Mouse (Mus musculus) intestine, embryonic 14.5 days (tissue): ENCODE measurements around the gene Cpox. TPM values are rescaled to one million over a fixed set of nuclear protein-coding genes. Genes with fewer than 3 reads are reported as not detected.

Experiments
- ATAC-seq: fragments of 200-750 bp; cut with Nextera tagmentation; replicated peaks from 2 replicates; pipeline ENCODE4 v1.8.0; 2017; ENCODE audit warnings: low read depth, moderate number of reproducible peaks, moderate TSS enrichment, moderate library complexity; ENCODE audit not compliant: low FRiP score, low TSS enrichment
- DNase-seq: peaks from one replicate; pipeline ENCODE4 v3.0.0-alpha.2; 2018; ENCODE audit warnings: low spot score
- H3K27ac ChIP-seq: fragments of 300-500 bp; sonication (generic); 2 replicates; pipeline ENCODE4 v1.5.1; 2014; ENCODE audit warnings: low read depth, mild to moderate bottlenecking, control low read depth
- H3K27me3 ChIP-seq: fragments of 300-500 bp; sonication (generic); replicated peaks from 2 replicates; pipeline ENCODE4 v1.6.1; 2014; ENCODE audit warnings: low read length, control low read depth; ENCODE audit not compliant: control insufficient read depth, insufficient read depth
- H3K36me3 ChIP-seq: fragments of 300-500 bp; sonication (generic); 2 replicates; pipeline ENCODE4 v1.6.1; 2014; ENCODE audit warnings: low read length, control low read depth; ENCODE audit not compliant: control insufficient read depth, insufficient read depth
- H3K4me1 ChIP-seq: fragments of 300-500 bp; sonication (generic); replicated peaks from 2 replicates; pipeline ENCODE4 v1.6.1; 2014; ENCODE audit warnings: low read length, control low read depth, mixed read lengths; ENCODE audit not compliant: control insufficient read depth, insufficient read depth
- H3K4me2 ChIP-seq: fragments of 300-500 bp; sonication (generic); 2 replicates; pipeline ENCODE4 v1.6.1; 2014; ENCODE audit warnings: low read length
- H3K4me3 ChIP-seq: fragments of 300-500 bp; sonication (generic); 2 replicates; pipeline ENCODE4 v1.5.1; 2014; ENCODE audit warnings: low read depth, low read length, control low read depth, mixed read lengths
- H3K9ac ChIP-seq: fragments of 300-500 bp; sonication (generic); 2 replicates; pipeline ENCODE4 v1.6.1; 2014; ENCODE audit warnings: mild to moderate bottlenecking, low read length
- H3K9me3 ChIP-seq: fragments of 300-500 bp; sonication (generic); 2 replicates; pipeline ENCODE4 v1.6.1; 2016; ENCODE audit warnings: low read length, control low read depth; ENCODE audit not compliant: control insufficient read depth
- WGBS: fragments of 180-500 bp; shearing (Covaris S2); extraction: QIAGEN DNeasy Blood & Tissue Kit; methylation state at CpG from one replicate; pipeline ENCODE4 v1.1.7; 2014; 5-methylcytosine and 5-hydroxymethylcytosine counted together
- polyA plus RNA-seq: library from polyadenylated mRNA; unstranded; fragments of >200 nt; fragmentation: Nextera tagmentation; extraction: Ambion mirVana; gene quantifications from 2 replicates; pipeline ENCODE4 v1.2.1, GENCODE M21; 2014

Gene Cpox
- polyA plus RNA-seq, 1 experiment from 2014 or later = 32.4 TPM

DNA sequence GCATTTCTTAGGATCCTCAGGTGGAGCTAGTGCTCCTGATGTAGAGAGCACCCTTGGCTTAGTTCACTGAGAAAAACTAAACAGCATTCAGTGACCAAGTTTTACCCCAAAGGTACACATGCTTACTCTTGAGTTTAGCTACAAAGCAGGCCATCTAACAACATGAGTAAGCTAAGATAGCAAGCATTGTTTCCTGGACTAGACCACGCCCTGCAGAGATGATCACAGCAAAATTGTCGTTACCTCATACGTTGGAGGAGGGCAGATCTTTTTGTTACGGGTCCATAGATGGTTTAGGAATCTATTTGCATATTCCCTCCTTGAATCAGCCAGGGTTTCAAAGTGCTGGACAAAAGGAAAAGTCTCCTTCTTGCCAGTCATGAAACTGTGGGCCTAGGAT is 32.6 kb upstream of the Cpox start:
- H3K4me3 ChIP-seq = no peak overlapping the region
- no peaks in the 10 kb centered on the region for H3K36me3 ChIP-seq
- no peaks in the 10 kb centered on the region for H3K9me3 ChIP-seq
- H3K4me2 ChIP-seq = no peak overlapping the region
- 82% methylated on average over 4 of the region's 4 CpGs for WGBS
- DNase-seq (no peak), ATAC-seq (no peak)
- no peak overlapping the region for H3K9ac ChIP-seq
- no peaks in the 10 kb centered on the region for H3K4me1 ChIP-seq
- no peaks in the 10 kb centered on the region for H3K27me3 ChIP-seq
- no peak overlapping the region for H3K27ac ChIP-seq

DNA sequence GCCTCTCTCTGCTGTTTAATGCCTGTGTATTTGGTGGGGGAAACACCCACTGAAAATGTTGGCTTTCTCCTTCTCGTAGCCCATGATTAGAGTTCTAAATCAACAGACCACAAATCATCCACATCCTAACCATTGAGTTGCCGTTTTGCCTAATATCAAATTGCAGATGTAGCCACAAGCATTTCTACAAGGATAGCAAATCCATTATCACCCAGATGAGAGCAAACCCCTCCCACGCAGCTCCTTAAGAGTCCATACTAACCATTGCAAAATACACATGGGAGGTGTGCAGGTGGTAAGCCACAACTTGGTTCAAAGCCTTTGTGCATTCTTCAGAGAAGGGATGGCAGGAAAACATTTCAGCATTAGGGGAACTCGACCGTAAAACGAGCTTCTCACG is 32.1 kb upstream of the Cpox start:
- no peak overlapping the region for H3K9ac ChIP-seq
- no peaks in the 10 kb centered on the region for H3K4me1 ChIP-seq
- H3K4me2 ChIP-seq = no peak overlapping the region
- WGBS = 75% methylated on average over 7 of the region's 7 CpGs
- no peak for ATAC-seq
- H3K27me3 ChIP-seq = no peaks in the 10 kb centered on the region
- no peak overlapping the region for H3K27ac ChIP-seq
- H3K4me3 ChIP-seq = no peak overlapping the region
- no peak for DNase-seq
- no peaks in the 10 kb centered on the region for H3K9me3 ChIP-seq
- no peaks in the 10 kb centered on the region for H3K36me3 ChIP-seq

DNA sequence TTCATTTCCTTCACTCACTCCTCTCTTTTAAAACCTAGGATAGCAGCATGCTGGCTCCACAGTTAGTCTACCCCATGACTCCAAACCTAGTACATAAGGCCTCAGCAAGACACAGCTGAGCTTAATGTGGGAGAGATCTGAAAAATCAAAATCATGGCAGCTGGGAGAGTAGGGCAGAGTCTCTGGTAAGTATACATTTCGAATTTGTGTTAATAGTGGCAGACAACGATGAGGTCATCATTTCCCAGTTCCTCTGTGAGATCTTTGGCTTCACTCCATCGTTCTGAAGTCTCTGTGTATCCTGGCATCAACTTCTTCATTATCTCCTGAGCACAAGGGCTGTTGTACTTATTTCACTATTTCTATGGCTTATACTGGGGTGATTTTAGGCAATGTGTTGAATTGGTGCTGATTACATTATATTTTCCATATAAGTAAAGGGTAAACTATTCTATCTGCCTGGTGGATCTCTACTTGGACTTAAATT is 31.4 kb upstream of the Cpox start, which contains the start of gene E330017A01Rik:
TSS of gene E330017A01Rik (minus strand) at position 51 of the 487 bp plus-strand sequence.
- no peaks in the 10 kb centered on the region for H3K9me3 ChIP-seq
- H3K4me3 ChIP-seq = no peak within 1 kb of the TSS
- no peak within 1 kb of the TSS for H3K4me2 ChIP-seq
- no peak for DNase-seq
- no peaks in the 10 kb centered on the region for H3K4me1 ChIP-seq
- ATAC-seq = no peak
- no peaks in the 10 kb centered on the region for H3K27me3 ChIP-seq
- no peak within 1 kb of the TSS for H3K27ac ChIP-seq
- no peak within 1 kb of the TSS for H3K9ac ChIP-seq
- WGBS = 70% methylated on average over 3 of the region's 3 CpGs
- no peaks in the 10 kb centered on the region for H3K36me3 ChIP-seq

DNA sequence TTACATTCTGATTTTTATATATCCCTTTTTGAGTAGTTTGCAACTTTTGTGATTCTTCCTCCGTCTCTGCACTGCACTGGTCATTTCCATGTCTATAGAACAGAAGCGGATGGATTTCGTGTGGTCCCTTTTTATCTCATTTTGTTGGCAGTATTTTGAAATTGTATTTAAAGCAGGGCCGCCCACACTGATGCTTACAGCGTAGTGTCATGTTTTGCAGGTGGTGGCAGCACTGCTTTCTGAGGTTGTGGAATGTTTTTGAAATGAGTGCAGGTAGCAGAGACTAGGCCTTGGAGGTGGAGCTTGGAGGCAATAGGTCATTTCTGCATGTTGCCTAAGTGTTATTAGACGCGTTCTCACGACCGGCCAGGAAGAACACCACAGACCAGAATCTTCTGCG is 20.1 kb upstream of the Cpox start:
- Histone ChIP-seq H3K9me3 (no peaks in the 10 kb centered on the region), H3K36me3 (no peaks in the 10 kb centered on the region), H3K4me2 (no peak overlapping the region), H3K27ac (no peak overlapping the region), H3K9ac (no peak overlapping the region), H3K4me1 (no peaks in the 10 kb centered on the region), H3K4me3 (no peak overlapping the region), H3K27me3 (no peaks in the 10 kb centered on the region)
- ATAC-seq (no peak), DNase-seq (no peak)
- 95% methylated on average over 10 of the region's 10 CpGs for WGBS

DNA sequence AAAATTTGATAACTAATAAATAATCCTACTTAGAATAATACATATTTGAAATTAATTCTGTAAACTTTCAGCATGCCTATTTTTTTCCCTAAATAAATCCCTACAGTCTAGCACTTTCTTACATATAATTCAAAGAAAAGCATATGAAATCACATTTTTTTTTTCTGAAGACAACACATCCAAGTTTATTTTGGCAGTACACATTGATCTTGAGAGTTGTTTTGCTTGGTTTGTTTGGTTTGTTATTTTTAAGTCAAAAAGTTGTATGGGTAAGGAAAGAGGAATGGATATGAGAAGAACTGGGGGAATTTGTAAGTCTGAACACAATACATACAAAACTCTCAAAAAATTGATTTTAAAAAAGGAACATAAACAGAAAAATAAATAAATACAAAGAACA is 14.3 kb upstream of the Cpox start:
- Histone ChIP-seq H3K4me1 (no peaks in the 10 kb centered on the region), H3K36me3 (no peaks in the 10 kb centered on the region), H3K9me3 (no peaks in the 10 kb centered on the region), H3K4me3 (no peak overlapping the region), H3K27ac (no peak overlapping the region), H3K4me2 (no peak overlapping the region), H3K9ac (no peak overlapping the region), H3K27me3 (no peaks in the 10 kb centered on the region)
- DNase-seq (no peak), ATAC-seq (no peak)

DNA sequence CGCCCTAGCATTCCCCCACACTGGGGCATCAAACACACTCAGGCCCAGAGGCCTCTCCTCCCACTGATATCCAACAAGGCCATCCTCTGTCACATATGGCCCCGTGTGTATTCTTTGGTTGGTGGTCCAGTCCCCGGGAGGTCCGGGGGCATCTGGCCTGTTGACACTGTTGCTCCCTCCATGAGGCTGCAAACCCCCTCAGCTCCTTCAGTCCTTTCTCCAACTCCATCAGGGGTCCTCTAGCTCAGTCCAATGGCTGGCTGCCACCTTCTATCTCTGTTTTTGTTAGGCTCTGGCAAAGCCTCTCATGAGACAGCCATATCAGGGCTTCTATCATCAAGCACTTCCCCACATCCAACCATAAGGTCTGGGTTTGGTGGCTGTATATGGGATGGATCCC is 13.6 kb upstream of the Cpox start:
- no peak overlapping the region for H3K4me3 ChIP-seq
- no peaks in the 10 kb centered on the region for H3K9me3 ChIP-seq
- H3K36me3 ChIP-seq = no peaks in the 10 kb centered on the region
- 86% methylated on average over 4 of the region's 4 CpGs for WGBS
- no peak overlapping the region for H3K4me2 ChIP-seq
- H3K4me1 ChIP-seq = no peaks in the 10 kb centered on the region
- H3K27me3 ChIP-seq = no peaks in the 10 kb centered on the region
- no peak overlapping the region for H3K27ac ChIP-seq
- ATAC-seq (no peak), DNase-seq (no peak)
- no peak overlapping the region for H3K9ac ChIP-seq

DNA sequence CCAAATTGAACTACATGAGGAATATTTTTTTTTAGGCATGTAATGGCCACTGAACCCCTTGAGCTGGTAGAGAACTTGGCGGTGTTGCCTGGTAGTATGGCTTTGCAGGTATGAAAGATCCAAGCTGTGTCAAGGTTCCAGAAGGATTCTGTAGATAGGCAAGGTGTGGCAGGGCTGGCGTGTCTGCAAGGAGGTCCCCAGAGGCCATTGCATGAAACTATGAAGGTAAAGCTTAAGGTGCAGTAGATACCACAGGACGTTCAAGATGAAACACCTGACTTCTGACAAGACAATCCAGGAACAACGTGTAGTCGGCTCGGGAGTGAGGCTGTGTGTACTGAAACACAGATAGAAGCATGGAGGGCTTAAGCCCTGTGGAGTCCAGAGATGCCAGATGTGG is 11.4 kb upstream of the Cpox start:
- no peaks in the 10 kb centered on the region for H3K36me3 ChIP-seq
- ATAC-seq (no peak), DNase-seq (no peak)
- 85% methylated on average over 6 of the region's 6 CpGs for WGBS
- no peaks in the 10 kb centered on the region for H3K4me1 ChIP-seq
- no peak overlapping the region for H3K4me2 ChIP-seq
- no peak overlapping the region for H3K27ac ChIP-seq
- H3K4me3 ChIP-seq = no peak overlapping the region
- no peak overlapping the region for H3K9ac ChIP-seq
- no peaks in the 10 kb centered on the region for H3K27me3 ChIP-seq
- no peaks in the 10 kb centered on the region for H3K9me3 ChIP-seq

DNA sequence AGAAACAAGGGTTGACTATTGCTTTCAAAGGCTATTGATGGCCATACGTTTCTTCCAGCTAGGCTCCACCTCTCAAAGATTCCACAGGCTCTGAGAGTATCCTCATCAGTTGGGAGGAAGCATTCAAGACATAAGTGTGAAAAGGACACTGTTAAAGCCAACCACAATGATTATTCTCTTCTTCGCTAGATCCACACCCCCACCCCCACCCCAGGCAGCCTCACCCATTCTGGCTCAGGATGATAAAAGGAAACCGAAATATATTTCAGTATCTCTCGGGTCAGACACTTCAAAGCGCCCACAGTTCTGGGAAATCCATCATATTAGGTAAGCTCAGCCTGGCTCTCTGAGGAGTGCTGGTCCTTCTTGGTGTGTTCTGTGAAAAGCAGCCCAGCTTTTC is 8.3 kb upstream of the Cpox start:
- H3K27ac ChIP-seq = no peak overlapping the region
- no peak overlapping the region for H3K4me2 ChIP-seq
- H3K36me3 ChIP-seq = no peaks in the 10 kb centered on the region
- WGBS = 76% methylated on average over 5 of the region's 5 CpGs
- no peaks in the 10 kb centered on the region for H3K9me3 ChIP-seq
- DNase-seq = no peak
- no peak overlapping the region for H3K4me3 ChIP-seq
- no peaks in the 10 kb centered on the region for H3K27me3 ChIP-seq
- H3K9ac ChIP-seq = no peak overlapping the region
- no peak for ATAC-seq
- no peaks in the 10 kb centered on the region for H3K4me1 ChIP-seq

DNA sequence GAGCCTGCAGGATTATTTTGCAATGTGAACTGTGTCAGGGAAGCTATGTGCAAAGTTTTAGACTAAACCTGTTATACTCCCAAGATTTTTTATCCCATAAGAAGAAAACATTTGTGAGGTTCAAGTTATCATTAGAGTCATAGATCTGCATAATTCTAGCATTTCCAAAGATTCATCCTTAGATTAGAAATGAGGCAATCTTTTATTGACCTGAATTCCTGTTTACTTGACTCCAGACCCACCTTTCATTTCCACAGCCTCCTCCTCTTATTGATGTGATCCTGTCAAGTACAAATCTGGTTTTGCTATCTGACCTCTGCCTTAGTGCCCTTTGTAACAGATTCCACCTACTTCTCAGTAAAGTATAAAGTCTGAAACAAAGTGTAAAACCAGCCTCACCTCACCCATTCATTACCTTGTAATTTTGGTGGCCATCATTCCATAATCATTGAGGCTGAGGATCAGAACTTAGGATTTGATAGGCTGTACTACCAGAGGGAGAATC is 7.8 kb upstream of the Cpox start:
- Histone ChIP-seq H3K9ac (no peak overlapping the region), H3K27ac (no peak overlapping the region), H3K9me3 (no peaks in the 10 kb centered on the region), H3K4me2 (no peak overlapping the region), H3K36me3 (no peaks in the 10 kb centered on the region), H3K4me3 (no peak overlapping the region), H3K27me3 (no peaks in the 10 kb centered on the region), H3K4me1 (no peaks in the 10 kb centered on the region)
- DNase-seq (no peak), ATAC-seq (no peak)
